Mouse (Mus musculus): ENCODE results near the gene Stk11.
A peak's percentile ranks its signal among the peaks of the same experiment; 100 is the strongest.

DNA sequence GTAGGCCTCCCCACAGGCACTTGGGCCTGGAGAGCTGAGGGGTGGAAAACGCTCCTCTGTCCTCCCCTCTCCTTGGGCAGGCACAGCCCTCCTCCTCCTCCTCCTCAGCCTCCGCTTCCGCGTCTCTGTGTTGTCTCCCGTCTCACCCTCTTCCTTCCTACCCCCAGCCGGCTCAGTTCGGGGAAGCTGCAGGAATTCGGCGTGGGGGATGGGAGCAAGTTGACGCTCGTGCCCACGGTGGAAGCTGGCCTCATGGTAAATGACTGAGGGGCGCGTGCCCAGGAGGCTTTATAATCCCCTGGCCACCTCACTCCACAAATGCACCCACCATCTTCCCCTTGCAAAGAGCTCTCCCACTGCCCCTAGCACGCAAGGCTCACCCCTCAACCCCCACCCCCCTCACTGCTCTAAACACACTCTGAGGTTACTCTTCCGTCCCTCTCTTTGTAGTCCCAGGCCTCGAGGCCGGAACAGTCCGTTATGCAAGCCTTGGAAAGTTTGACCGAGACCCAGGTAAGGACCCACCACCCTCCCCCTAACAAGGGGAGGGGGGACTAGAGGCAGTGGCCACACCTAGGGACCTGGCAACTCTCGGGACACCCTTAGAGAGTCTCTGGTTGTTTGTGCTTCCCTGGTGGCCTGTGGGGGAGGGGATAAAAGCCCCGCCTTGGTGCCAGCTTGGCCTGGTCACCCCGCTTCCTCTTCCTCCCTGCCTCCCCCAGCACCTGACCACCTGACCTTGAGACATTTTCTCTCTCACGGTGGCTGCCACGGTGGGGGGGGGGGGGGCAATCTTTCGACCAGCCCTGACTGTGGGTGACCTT, 35.8 kb downstream of the Stk11 start:
- TF ChIP-seq POLR2A (IDR thresholded peaks at IDR 0.05; ENCODE audit: low read depth, low read length) (peak; percentile 30; the same call in 1 of the 2 replicates), CTCF (IDR thresholded peaks at IDR 0.05; ENCODE audit: extremely low read depth, insufficient read length, insufficient replicate concordance, low read depth, low read length) (no peak)
